Comparison of ENCODE assay signal across 22 mouse cellular contexts in the genomic region with DNA sequence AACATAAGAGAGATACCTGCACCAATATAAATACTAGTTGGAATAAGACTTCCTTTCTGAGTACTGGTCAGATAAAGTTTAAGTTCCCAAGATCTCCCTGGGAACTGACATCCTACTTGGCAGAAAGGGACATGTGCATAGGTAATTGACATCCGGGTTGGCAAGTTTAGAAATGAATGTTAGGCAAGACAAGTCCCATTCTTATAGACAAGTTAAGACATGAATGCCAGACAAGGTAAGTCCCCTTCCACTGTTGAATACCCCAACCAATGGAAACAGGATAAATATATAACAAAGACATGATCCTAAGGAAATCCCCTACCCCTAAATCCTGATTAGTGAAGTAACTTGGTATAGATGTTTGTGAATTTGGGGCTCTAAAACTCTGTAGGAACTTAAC.
DNase-seq lines count a peak whose midpoint lies in the region; ATAC-seq lines count a peak whose summit lies in the region.
"Had no signal": no experiment of that assay in that cellular context is flagged by ENCODE, and none has a peak within 500 bp of the region (broad histone marks: within the 10 kb centered on the region; RNA-seq: fewer than 3 reads in every experiment).

No protein-coding gene starts in this region.

- no peaks in the 10 kb centered on the region for H3K9me3 ChIP-seq in midbrain, embryonic 11.5 days (ENCODE audit: control insufficient read depth, low read length)
- no peaks in the 10 kb centered on the region for H3K9me3 ChIP-seq in midbrain, embryonic 14.5 days (ENCODE audit: control insufficient read depth, low read length)
- H3K9me3 ChIP-seq: embryonic facial prominence, embryonic 10.5 days; embryonic facial prominence, embryonic 12.5 days; forebrain, embryonic 13.5 days; forebrain, embryonic 15.5 days had no signal

- 89% methylated on average over 1 of the region's 1 CpGs for WGBS in midbrain, embryonic 11.5 days
- 79% methylated on average over 1 of the region's 1 CpGs for WGBS in midbrain, embryonic 14.5 days

- no peaks in the 10 kb centered on the region for H3K36me3 ChIP-seq in midbrain, embryonic 11.5 days (ENCODE audit: control insufficient read depth, insufficient read depth, low read length)
- H3K36me3 ChIP-seq in midbrain, embryonic 14.5 days (ENCODE audit: control insufficient read depth, insufficient read depth, low read length): no peaks in the 10 kb centered on the region
- H3K36me3 ChIP-seq: embryonic facial prominence, embryonic 10.5 days; embryonic facial prominence, embryonic 12.5 days; forebrain, embryonic 15.5 days; G1E had no signal

- no peak overlapping the region for H3K9ac ChIP-seq in midbrain, embryonic 11.5 days (ENCODE audit: low read length)
- H3K9ac ChIP-seq in midbrain, embryonic 14.5 days (replicated peaks; ENCODE audit: low read length): no peak overlapping the region
- H3K9ac ChIP-seq: embryonic facial prominence, embryonic 12.5 days; forebrain, embryonic 13.5 days; forebrain, embryonic 15.5 days; forebrain, postnatal 0 days had no signal

- no peaks in the 10 kb centered on the region for H3K4me1 ChIP-seq in midbrain, embryonic 11.5 days (ENCODE audit: control insufficient read depth, insufficient read depth, low read length)
- no peaks in the 10 kb centered on the region for H3K4me1 ChIP-seq in midbrain, embryonic 14.5 days (ENCODE audit: control insufficient read depth, insufficient read depth, low read length)
- H3K4me1 ChIP-seq: embryonic facial prominence, embryonic 10.5 days; embryonic facial prominence, embryonic 12.5 days; forebrain, embryonic 13.5 days; forebrain, embryonic 15.5 days had no signal

- no peak overlapping the region for H3K27ac ChIP-seq in midbrain, embryonic 11.5 days (ENCODE audit: low read depth, low read length)
- no peak overlapping the region for H3K27ac ChIP-seq in midbrain, embryonic 14.5 days (replicated peaks; ENCODE audit: low read depth, low read length)
- H3K27ac ChIP-seq: embryonic facial prominence, embryonic 10.5 days; embryonic facial prominence, embryonic 12.5 days; forebrain, embryonic 13.5 days; forebrain, embryonic 15.5 days had no signal

- no peak overlapping the region for H3K4me3 ChIP-seq in midbrain, embryonic 11.5 days (ENCODE audit: low read depth, low read length)
- no peak overlapping the region for H3K4me3 ChIP-seq in midbrain, embryonic 14.5 days (replicated peaks; ENCODE audit: low read depth, low read length)
- H3K4me3 ChIP-seq: embryonic facial prominence, embryonic 10.5 days; embryonic facial prominence, embryonic 12.5 days; erythroblast, embryonic 14.5 days; forebrain, embryonic 13.5 days; forebrain, embryonic 15.5 days had no signal

- H3K4me2 ChIP-seq in midbrain, embryonic 11.5 days: no peak overlapping the region
- H3K4me2 ChIP-seq in midbrain, embryonic 14.5 days (ENCODE audit: low read length): no peak overlapping the region
- H3K4me2 ChIP-seq: embryonic facial prominence, embryonic 12.5 days; forebrain, embryonic 13.5 days; forebrain, embryonic 15.5 days had no signal

- no peak for ATAC-seq in midbrain, embryonic 11.5 days (ENCODE audit: low FRiP score)
- ATAC-seq in midbrain, embryonic 14.5 days (ENCODE audit: low FRiP score, low TSS enrichment): no peak
- no peak for ATAC-seq in erythroblast, adult 5-6 weeks (replicated peaks; ENCODE audit: low FRiP score, poor library complexity, severe bottlenecking)
- ATAC-seq: activated CD4-positive, CD25-positive, alpha-beta regulatory T cell, adult 4 months; forebrain, embryonic 13.5 days; forebrain, embryonic 15.5 days; forebrain, postnatal 0 days; Patski had no signal

- H3K27me3 ChIP-seq in midbrain, embryonic 11.5 days (ENCODE audit: control insufficient read depth, insufficient read depth, low read length): no peaks in the 10 kb centered on the region
- H3K27me3 ChIP-seq in midbrain, embryonic 14.5 days (ENCODE audit: control insufficient read depth, insufficient read depth, low read length): no peaks in the 10 kb centered on the region
- H3K27me3 ChIP-seq: embryonic facial prominence, embryonic 12.5 days; forebrain, embryonic 13.5 days; forebrain, embryonic 15.5 days; Patski had no signal

- DNase-seq in midbrain, embryonic 11.5 days (ENCODE audit: low spot score, missing footprints): peak; percentile 17
- DNase-seq in midbrain, embryonic 14.5 days: no peak
- peak; percentile 23 for DNase-seq in fat pad, adult 2 months (ENCODE audit: extremely low read depth, low read depth, low spot score)
- no peak for DNase-seq in thymus, postnatal 36 days
- DNase-seq: adrenal gland, adult 8-10 months; adrenal gland, postnatal 14 days; adrenal gland, postnatal 36 days; cerebellum, adult 11-12 months; cerebellum, adult 2 months; cerebellum, adult 9-10 months; cerebellum, postnatal 10 days; cerebellum, postnatal 25 days; forebrain, postnatal 0 days had no signal

Comparison
In these comparisons a context has a peak if more than half of its experiments do, and no peak if none do; other contexts are left out.
1. DNase-seq: peak in midbrain, embryonic 11.5 days (single experiment) and fat pad, adult 2 months (single experiment); none in midbrain, embryonic 14.5 days (single experiment) and thymus, postnatal 36 days (0 of 2).